Mouse (Mus musculus) thymus, postnatal 14 days (tissue): ENCODE measurements around the gene Gkn2.
A peak's percentile ranks its signal among the peaks of the same experiment; 100 is the strongest.

ENCODE experiments used
- DNase-seq: peaks from one replicate; pipeline ENCODE4 v3.0.0; 2021

Gene Gkn2

GRCm38 (mm10) chr6:87373057-87373456 is at the start of gene Gkn2:
TSS of gene Gkn2 (plus strand) at chr6:87373357.
- no peak for DNase-seq

DNA sequence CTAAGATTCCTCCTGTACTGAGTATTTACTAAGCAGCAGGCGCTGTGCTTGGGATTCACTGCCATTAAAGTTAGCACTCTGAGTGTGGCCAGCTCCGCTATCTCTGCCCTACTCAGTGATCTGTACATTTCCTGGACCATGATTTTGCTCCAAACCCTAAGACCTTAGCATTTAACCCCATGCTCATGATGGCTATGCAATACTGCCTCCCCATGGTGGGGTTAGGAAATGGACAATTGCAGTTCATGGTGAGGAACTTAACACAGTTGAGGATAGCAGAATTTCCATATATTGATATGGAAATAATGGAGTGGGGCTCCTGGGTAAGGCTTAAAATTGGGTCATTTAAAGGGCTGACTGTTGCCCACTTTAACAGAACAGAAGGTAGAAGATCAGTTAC is 49.8 kb upstream of the Gkn2 start:
- peak; percentile 72 for DNase-seq

- DNase-seq, result no peak
Observed at GRCm38 (mm10) chr6:87326932-87327331, 46.2 kb upstream of the Gkn2 start.

- no peak for DNase-seq
Observed at GRCm38 (mm10) chr6:87328265-87329173, 44.6 kb upstream of the Gkn2 start.

- no peak for DNase-seq
Observed at GRCm38 (mm10) chr6:87332380-87332779, 40.8 kb upstream of the Gkn2 start.

DNA sequence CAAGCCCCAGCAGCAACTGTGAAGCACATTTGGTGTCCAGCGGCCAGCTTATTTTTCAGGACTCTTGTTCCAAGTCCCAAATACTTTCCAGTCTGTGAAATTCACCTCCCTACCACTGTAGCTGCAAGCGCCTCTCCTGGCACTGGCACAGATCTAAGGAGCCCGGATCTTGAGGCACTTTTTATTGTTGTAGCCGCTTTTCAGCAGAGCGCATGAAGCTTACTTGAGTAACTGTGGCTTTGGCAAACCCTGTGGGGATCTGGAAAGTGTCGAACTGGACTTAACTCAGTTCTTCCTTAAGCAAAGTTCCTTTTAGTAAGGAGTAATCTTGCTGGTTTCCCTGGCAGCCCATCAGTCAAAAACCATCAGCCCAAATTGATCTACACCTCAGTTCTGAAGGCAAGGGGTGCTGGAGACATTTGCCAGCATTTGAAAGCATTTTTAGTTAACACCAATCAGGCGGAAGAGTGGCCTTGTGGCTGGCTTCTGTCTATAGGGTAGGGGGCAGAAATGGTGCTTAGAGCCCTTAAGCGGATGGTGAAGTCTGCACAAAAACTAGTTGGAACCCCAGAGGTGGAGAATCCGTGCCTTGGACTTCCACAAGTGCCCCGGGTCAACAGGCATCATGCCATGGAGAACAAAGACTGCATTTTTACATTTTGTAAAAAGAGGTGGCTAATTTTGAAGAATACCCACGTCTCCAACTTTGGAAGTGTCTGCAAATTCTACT is 38.6 kb upstream of the Gkn2 start:
- DNase-seq, result no peak

DNA sequence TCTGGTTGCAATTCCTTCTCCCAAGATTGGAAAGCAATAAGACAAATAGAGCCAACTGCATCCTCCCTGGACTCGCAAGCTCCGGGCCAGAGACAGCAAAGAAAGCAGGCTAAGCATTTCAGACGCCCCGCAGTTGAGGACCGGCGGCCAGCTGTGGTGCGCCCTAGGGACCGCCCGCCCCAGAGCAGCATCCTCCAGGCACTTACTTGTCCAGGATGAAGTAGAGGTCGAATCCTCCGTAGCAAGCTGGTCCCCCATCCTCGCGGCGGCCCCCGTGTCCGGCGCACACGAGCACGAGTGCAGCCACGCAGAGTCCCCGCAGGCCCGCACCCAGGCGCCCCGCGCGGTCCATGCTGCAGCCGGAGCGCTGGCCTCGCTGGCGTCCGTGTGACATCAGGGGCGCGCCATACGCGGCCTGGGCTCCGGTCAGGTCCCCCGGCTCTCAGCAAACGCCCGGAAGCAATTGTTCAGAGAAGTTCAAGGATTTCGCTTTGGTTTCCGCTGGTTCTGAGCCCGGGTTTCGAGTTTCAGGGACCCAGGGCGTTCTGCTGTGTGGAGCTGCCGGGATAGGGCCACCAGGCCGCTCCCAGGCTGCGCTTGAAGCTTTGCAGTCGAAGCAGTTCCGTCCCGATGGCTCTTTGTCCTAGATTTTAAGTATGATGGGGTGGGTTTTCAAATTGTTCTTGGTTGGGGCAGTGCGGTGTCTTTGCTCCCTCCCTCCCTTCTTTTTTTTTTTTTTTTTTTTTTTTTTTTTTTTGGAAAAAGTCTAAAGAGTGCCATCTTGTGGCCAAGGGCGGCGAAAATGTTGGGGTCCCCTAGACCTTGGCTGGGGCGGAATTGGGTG is 37.8 kb upstream of the Gkn2 start, which contains the start of gene Antxr1:
TSS of gene Antxr1 (minus strand) at position 731 of the 844 bp plus-strand sequence.
- DNase-seq, result peak; percentile 56

DNA sequence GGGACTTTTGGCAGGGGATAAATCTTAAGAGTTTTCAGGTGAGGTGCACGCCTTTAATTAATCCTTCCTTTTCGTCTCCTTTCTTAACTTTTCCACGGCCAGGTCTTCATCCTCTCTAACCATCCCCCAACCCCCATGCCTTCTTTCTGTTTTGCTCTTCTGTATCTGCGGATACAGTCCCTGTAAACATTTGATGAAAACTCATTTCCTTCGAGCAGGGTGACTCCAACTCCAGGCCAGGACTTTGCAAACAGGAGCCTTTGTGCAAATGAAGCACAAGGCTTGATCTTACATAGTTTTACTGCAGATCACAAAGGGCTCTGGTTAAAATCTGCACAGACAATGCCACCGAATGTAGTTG is 37.2 kb upstream of the Gkn2 start:
- no peak for DNase-seq

DNA sequence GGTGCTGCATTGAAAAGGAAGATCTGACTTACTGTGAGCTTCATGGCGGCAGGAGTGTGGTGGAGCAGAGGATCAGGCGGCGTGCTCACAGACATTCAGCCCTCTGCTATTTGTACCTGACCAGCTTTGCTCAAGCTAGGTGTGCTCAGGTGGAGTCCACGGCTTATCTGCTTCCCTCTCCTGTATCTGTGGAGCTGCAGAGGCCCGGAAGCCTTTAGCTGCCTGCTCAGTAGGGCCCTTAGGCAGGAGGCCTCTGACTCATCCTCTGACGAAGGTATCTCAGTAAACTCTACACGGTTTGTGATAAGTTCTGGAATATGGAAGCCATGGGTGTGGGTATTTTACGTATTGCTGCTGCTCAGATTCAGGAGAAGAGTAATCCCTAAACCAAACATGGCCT is 22.3 kb upstream of the Gkn2 start, which contains the start of gene Gkn1:
TSS of gene Gkn1 (minus strand) at position 114 of the 400 bp plus-strand sequence.
- DNase-seq, result no peak

DNA sequence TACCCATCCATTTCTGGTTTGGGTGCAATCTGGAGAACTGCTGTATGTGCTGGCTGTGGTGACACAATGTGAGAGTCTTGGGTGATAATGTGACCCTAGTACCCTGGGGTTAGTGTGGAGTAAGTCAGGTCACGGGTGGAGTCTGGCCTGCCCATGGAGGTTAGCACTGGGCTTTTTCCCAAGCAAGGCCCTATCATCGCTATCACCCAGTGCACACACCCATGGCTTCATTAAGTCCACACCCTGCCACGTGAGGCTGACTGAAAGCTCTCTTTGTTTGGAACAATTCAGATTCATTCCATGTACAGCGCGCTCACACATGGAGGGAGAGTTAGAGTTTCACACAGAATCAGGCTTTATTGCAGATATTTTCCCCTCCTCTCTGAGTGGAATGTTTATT is 18.7 kb upstream of the Gkn2 start:
- DNase-seq, result no peak

GRCm38 (mm10) chr6:87369223-87369622 is 3.9 kb upstream of the Gkn2 start:
- DNase-seq, result no peak

GRCm38 (mm10) chr6:87383926-87384691 is 11.0 kb downstream of the Gkn2 start:
- DNase-seq, result no peak

DNA sequence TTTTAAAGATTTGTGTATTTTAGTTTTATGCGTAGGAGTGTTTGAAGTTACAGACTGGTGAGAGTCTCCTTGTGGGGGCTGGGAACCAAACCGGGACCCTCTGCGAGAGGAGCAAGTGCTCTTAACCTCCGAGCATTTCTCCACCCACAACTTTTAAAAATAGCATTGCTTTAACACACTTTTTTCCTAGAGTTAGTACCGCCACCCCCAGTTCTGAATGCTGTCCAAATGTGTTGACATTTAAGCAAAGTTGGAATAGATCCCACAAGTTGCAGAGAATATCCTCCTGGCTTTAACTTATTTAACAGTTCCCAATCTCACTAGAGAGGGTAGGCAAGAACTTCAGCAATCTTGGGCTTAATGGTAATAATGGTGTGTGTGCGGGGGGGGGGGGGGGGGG is 11.6 kb downstream of the Gkn2 start:
- DNase-seq, result no peak

- peak; percentile 44 for DNase-seq
Observed at GRCm38 (mm10) chr6:87386203-87386602, 13.0 kb downstream of the Gkn2 start.

GRCm38 (mm10) chr6:87386681-87387080 is 13.5 kb downstream of the Gkn2 start:
- no peak for DNase-seq

DNA sequence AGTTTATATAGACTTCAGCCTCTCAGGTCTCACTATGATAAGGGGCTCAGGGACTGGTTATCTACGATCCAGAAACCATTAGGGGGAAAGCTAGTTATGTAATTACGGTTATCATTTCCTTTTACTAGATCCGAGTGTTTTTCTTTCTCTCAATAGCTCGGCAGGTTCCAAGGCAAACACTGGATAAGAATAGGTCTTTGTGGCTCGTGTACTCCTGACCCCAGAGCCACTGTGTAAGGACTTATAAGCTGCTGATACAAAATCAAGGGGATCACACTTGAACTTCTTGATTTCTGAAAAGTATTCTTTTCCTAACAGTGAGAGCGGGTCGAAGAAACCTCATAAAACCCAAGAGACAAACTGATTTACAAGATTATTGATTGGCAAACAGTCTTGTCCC is 15.7 kb downstream of the Gkn2 start, which contains the start of gene Gkn3:
TSS of gene Gkn3 (minus strand) at position 59 of the 400 bp plus-strand sequence.
- DNase-seq, result no peak

- DNase-seq, result no peak
Observed at GRCm38 (mm10) chr6:87389455-87389989, 16.4 kb downstream of the Gkn2 start.

- no peak for DNase-seq
Observed at GRCm38 (mm10) chr6:87393466-87394205, 20.5 kb downstream of the Gkn2 start.

DNA sequence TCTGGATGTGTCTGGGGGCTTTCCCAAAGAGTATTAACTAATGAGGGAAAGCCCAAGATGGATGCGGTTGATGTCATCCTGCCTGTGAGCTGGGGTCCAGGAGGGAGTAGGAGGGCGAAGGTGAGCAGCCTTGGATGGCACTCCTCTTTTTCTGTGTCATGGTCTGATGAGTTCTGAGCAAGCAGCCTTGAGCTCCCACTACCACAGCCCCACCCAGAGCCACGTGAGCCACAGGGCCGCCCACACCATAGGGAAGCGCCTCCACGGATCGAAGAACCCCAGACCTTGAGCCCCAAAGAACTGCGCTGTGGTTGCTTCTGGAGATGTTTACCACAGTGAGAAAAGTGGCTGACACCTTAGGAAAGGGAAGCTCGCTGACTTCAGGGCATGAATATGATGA is 21.6 kb downstream of the Gkn2 start:
- peak; percentile 23 for DNase-seq

GRCm38 (mm10) chr6:87399137-87399536 is 26.0 kb downstream of the Gkn2 start:
- DNase-seq, result peak; percentile 87
